Mouse (Mus musculus): ENCODE results near the gene Pip4k2c.
"Not testable (repeated sequence)": the region's sequence is repeated elsewhere in the genome, so short reads cannot be mapped to it uniquely, and the experiment has no call there.

The Pip4k2c gene

GRCm38 (mm10) chr10:127166771-127167613, 44.4 kb downstream of the Pip4k2c start:
- no peak for DNase-seq

GRCm38 (mm10) chr10:127166404-127166715, 45.0 kb downstream of the Pip4k2c start:
- DNase-seq: no peak

- peak in 1 of 2 experiments; percentile 51 for DNase-seq
Measured at GRCm38 (mm10) chr10:127165654-127166403, 45.6 kb downstream of the Pip4k2c start.

- DNase-seq: peak in 1 of 2 experiments; percentile 52
Measured at GRCm38 (mm10) chr10:127165354-127165653, 46.1 kb downstream of the Pip4k2c start.

- peak; percentile 59 to 74 for DNase-seq
Measured at GRCm38 (mm10) chr10:127164631-127165353, 46.6 kb downstream of the Pip4k2c start, which contains the start of gene B4galnt1. Gene B4galnt1, plus strand, starts transcription at chr10:127165225.

GRCm38 (mm10) chr10:127164190-127164589, 47.2 kb downstream of the Pip4k2c start:
- no peak for DNase-seq

- DNase-seq: not testable (repeated sequence)
Measured at GRCm38 (mm10) chr10:127162771-127163261, 48.6 kb downstream of the Pip4k2c start.

GRCm38 (mm10) chr10:127160728-127161127, 50.7 kb downstream of the Pip4k2c start:
- no peak for DNase-seq

- no peak for DNase-seq
Measured at GRCm38 (mm10) chr10:127160081-127160480, 51.3 kb downstream of the Pip4k2c start.

- DNase-seq: no peak
Measured at GRCm38 (mm10) chr10:127158471-127158870, 52.9 kb downstream of the Pip4k2c start.

- DNase-seq: no peak
Measured at GRCm38 (mm10) chr10:127156511-127156910, 54.9 kb downstream of the Pip4k2c start.

GRCm38 (mm10) chr10:127156089-127156488, 55.3 kb downstream of the Pip4k2c start:
- no peak for DNase-seq

- DNase-seq: no peak
Measured at GRCm38 (mm10) chr10:127154652-127155051, 56.7 kb downstream of the Pip4k2c start.

- DNase-seq: no peak
Measured at GRCm38 (mm10) chr10:127154241-127154640, 57.1 kb downstream of the Pip4k2c start.

GRCm38 (mm10) chr10:127153323-127153722, 58.1 kb downstream of the Pip4k2c start:
- DNase-seq: no peak

- not testable (repeated sequence) for DNase-seq
Measured at GRCm38 (mm10) chr10:127152556-127152955, 58.8 kb downstream of the Pip4k2c start.

GRCm38 (mm10) chr10:127151233-127151632, 60.2 kb downstream of the Pip4k2c start:
- DNase-seq: not testable (repeated sequence)

GRCm38 (mm10) chr10:127150471-127150872, 60.9 kb downstream of the Pip4k2c start:
- peak; percentile 71 to 86 for DNase-seq

- DNase-seq: peak; percentile 15 to 51
Measured at GRCm38 (mm10) chr10:127147135-127147534, 64.2 kb downstream of the Pip4k2c start.
